Mouse (Mus musculus): ENCODE data around the gene Hist2h2bb.
"Not testable (repeated sequence)": the region's sequence is repeated elsewhere in the genome, so short reads cannot be mapped to it uniquely, and the experiment has no call there.

Gene Hist2h2bb

DNA sequence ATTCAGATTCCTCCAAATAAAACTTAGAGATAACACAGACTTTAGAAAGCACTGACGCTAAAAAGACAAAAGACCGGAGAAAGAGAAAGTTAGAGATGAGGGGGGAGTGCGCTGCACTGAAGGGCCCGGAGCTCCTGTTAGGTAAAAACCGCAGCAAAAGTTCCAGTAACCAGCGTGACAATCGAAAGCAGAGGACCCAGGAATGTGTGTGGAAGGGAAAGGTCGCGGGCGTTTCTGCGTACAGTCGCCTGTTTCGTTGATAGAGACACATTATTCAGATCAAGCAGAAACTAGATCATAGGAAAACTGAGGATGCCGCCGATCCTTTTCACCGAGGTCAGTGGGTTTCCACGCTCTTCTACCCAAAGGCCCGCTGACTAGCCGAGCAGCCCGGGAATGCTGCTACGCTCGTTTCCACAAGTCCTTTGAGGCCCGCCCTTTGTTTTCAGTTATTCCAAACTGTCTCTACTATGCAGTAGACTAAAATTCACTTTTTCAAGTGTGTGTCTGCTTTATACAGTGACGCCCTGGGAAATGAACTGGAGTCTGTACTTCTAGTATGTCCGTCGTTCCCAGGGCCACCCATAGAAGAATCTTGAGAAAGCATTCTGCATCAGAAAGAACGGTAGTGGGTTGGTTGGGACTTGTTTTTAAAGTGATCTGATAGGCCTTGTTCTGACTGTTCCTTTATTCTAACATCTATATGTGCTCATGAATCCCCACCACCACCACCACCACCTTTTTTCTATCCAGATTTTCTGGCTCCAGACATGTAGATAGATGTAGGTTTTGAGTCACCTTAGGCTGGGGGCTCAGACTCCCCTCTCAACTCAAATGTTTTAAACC lies 5.8 kb upstream of the Hist2h2bb start:
- no peak for DNase-seq (ENCODE audit: low read depth, low spot score)

DNA sequence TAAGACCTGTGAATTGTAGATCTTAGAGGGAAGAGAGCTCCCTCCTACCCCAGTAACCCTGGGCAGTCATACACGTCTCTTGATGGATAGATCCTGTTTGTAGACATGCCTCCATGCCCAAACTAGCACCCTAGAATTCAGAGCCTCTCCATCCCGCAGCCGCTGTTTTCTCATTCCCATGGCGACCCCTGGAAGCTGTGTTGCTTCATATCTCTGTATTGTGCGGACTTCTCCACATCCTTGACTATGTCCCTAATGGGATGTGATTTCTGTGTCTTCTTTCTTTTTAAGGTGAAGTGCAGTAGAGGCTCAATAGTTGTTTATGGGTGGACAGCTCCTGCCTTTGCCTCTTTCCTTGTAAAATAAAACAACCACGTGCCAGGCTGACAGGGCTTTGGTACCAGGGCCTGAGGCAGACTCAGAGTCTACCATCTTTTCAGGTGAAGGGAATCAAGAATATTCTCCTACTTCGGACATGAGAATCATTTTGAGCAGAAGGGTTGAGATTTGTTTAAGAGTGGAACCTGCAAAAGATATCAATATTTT lies 5.1 kb upstream of the Hist2h2bb start:
- DNase-seq (ENCODE audit: low read depth, low spot score), result no peak

DNA sequence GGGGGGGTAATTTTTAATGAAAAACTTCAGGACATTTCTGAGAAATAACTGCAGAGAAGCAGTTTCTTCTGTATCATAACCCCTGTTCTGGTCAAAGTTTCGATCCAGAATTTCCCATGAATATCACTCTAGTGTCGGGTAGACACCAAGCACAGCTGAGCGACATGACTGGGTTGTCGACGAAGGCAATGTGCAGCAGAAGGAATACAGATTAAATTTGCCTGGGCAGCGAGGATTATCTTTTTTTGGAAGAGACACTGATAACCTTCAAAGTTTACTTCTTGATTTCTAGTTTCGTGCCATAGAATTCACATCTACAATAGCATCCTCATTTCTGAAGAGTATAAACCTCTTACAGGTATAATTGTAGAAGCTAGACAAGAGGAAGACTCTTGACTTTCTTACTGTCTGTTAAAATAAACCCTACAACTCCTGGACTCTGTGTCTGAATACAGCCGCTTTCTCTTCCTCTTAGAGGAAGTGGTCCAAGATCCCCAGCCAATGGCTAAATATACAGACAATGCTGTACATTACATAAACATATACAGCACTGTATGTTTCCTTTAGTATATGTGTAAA lies 3.3 kb upstream of the Hist2h2bb start:
- no peak for DNase-seq (ENCODE audit: low read depth, low spot score)

DNA sequence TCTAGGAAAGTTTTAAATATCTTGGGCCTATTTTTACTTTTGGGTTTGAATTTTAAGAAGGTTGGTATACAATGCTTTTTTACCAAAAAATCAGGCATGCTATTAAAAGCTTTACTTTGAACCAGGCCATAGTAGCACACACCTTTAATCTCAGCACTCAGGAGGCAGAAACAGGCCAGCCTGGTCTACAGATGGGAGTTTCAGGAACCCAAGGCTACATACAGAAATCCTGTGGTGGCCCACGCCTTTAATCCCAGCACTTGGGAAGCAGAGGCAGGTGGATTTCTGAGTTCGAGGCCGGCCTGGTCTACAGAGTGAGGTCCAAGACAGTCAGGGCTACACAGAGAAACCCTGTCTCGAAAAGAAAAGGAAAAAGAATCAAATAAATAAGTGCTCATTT lies 2.0 kb upstream of the Hist2h2bb start:
- no peak for DNase-seq (ENCODE audit: low read depth, low spot score)

DNA sequence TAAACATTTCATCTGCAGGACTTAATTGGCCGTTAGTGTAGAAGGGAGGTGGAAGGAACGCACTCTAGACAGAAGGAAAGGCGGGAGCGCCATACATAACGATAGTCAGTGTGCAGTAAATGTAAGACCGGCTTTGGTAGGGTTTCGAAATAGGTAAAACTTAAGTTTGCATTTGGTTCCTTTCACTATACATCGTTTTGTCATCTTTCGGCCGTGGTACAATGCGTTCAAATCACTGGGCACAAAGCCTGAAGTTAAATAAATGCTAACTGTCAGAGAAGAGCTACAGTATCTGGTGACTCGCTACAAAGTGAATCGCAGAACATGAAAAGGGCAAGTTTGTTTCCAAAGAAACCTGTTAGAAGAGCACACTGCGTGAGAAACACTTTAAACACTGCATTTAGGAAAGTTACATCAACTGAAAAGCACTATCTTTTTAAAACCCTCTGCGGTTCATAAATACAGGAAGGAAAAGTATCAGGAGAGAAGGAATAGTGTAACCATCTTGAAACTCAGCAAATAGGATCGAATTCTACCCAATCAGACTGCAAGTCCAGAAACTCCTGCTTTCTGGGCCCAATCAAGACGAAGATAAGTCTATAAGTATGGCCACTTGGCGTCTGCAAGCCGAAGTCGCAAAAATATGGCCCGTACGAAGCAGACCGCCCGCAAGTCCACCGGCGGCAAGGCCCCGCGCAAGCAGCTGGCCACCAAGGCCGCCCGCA lies 1.3 kb upstream of the Hist2h2bb start, which contains the start of gene Hist2h3b:
Hist2h3b (plus strand) TSS at position 604 of the 725 bp plus-strand sequence.
- DNase-seq (ENCODE audit: low read depth, low spot score), result peak; percentile 83

DNA sequence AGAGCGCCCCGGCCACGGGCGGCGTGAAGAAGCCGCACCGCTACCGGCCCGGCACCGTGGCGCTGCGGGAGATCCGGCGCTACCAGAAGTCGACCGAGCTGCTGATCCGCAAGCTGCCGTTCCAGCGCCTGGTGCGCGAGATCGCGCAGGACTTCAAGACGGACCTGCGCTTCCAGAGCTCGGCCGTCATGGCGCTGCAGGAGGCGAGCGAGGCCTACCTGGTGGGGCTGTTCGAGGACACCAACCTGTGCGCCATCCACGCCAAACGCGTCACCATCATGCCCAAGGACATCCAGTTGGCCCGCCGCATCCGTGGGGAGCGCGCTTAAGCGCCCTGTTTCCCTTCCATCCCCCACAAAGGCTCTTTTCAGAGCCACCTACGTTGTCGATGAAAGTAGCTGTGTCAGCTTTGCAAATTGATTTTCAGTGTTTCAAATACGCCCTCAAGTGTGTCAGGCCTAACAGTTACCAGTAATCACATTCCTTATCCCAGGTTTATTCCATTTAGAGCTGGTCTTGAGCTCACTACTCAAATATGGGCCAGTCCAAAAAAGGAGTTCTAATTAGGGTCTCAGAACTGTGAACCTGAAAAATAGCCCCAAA lies 675 bp upstream of the Hist2h2bb start:
- DNase-seq (ENCODE audit: low read depth, low spot score), result peak; percentile 74

DNA sequence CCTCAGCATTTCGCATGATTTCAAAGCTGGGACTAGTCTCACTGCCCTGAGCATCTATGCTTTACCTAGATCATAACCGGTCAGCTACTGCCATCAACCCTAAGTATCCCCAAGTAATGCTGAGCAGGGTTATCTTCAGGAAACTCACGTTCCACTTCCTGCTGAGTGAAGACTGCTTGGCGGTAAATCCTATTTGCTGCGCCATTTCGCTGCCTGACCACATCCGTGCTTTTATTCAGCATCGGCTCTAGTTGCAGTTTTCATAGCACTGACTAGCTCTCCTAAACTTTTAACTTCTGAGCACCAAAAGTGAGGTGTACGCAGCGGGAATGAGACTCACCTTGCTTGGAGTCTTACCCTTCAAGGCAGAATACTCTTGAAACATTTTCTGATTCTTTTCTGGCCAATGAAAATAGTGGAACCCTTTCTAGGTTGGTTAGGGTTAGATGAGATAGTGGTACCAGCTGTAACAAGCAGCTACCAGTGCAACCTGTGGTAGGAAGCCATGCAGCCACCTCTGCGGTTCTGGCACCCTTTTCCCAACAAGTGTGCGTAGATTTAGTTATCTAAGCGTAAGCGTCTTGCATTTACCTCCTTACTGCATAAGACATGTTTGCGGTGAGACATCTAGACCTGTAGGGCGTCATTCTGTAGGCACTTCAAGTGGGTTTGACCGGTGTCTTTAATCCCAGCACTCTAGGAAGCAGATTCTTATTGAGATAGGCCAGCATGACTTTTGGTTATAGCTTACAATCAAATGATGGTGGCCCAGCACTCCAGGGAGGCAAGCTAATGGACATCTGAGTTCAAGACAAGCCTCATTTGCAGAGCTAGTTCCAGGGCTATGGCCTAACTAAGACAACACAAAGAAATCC lies 4.3 kb downstream of the Hist2h2bb start:
- DNase-seq (ENCODE audit: low read depth, low spot score), result peak; percentile 85

DNA sequence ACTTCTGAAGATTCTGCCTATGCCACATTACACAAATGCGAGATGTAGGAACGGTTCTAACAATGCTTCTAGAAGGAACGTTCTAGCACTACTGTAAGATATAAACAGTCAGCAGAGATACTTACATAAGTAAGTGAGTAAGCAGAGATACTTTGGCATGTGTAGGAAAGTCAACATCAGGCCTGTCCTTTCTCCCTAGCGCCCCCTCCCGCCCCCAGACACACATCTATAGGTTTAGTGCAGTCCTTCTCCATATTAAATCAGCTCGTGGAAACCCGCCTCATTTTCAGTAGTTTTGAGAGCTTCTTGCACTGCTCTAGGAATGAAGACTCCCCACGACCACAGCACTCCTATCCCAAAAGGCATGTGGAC lies 7.9 kb downstream of the Hist2h2bb start:
- peak; percentile 75 for DNase-seq (ENCODE audit: low read depth, low spot score)

DNA sequence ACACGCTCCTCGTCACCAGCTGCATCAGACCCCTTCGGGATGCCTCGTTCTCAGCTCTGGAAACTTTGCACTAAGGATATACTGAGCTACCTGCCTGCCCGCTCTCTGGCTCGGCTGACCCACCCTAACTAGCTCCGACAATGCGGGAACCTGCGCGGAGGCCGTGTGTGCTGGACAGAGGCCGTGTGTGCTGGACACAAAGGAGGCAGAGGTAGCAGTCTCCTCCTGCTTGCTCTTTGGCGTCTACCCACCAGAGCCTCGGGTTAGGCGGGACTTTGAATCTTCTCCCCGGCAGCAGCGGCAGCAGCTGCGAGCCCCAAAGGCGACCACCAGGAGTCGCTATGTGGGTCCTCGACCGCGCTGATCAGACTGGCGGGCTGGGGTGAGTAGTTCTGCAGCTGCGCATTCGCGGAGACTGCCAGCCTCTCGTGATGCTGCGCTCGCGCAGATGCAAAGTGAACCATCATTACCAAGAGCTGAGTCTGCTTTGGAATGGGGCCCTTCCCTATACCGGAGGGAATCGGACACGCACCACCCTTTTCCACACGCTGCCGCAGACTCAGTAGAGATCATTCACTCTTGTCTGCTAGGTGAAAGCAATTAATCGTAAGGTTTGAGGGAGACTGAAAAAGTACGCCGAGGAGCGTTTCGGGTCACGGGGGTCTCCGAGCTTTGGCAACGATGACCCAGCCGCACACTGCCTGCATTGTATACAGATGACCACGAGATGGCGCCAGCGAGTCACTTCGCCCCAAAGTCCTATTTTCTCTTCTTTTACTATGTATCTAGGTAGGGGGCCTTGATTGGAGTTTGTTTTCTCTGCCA lies 8.5 kb downstream of the Hist2h2bb start:
- peak; percentile 96 for DNase-seq (ENCODE audit: low read depth, low spot score)

DNA sequence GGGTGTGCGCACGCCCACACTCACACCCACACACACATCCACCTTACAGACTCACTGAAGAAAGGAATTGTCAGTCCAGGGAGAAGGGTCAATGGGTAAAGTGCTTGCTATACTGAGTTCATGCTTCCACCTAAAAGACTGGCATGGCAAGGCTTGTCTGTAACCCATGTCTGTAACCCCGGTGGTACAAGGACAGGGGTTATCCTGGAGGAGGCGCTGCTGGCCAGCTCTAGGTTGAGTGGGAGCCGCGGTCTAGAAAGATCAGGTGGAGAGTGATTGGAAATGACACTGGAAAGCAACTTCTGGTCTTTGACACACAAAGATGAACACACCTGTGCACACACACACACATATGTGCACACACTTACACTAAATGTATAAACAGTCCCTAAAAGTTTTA lies 11.1 kb downstream of the Hist2h2bb start:
- DNase-seq (ENCODE audit: low read depth, low spot score), result no peak

DNA sequence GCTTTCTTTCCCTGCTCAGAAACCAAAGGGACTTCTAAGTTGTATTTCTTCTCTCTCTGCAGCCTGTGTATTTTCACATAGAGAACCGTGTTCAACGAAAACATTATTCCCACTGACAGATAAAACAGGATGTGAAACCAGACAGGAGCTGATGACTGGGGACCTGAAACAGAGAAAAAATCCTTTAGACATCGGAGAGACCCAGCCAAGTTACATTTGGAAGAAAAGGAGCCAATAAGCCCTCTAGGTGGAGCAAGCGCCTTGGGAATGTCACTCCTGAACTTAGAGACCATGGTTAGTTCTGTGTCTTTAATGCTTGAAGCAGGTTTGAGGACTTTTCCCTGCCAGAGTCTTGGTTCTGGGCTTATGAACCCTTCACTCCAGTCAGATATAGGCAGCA lies 14.9 kb downstream of the Hist2h2bb start:
- no peak for DNase-seq (ENCODE audit: low read depth, low spot score)

DNA sequence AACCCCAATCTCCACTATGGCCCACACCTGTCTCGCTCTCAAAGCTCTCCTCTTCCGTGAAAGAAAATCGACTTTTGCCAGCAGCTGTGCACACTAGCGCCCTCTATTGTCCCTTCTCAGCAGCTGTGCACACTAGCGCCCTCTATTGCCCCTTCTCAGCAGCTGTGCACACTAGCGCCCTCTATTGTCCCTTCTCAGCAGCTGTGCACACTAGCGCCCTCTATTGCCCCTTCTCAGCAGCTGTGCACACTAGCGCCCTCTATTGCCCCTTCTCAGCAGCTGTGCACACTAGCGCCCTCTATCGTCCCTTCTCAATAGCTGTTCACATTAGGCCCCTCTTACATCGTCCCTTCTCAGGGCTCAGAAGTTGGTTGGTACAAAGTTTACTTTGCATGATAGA lies 17.8 kb downstream of the Hist2h2bb start:
- DNase-seq (ENCODE audit: low read depth, low spot score), result not testable (repeated sequence)

DNA sequence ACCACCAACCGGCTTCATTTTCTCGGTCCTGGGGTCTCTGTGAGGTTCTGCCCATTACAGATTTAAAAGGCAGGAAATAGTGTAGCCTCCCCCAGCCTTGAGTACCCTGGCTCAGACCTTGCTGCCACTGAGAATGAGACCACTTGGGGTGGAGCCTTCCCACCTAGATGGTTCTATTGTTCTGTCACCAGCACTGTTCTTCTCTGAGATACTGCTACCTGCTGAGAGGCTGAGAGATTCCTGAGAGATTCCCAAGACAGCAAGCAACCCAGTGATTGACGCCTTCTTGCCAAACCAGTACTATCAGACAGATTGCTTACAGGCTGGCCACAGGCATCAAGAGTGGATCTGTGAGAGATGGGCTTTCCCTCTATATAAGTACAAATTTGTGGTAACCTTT lies 19.6 kb downstream of the Hist2h2bb start:
- DNase-seq (ENCODE audit: low read depth, low spot score), result no peak

DNA sequence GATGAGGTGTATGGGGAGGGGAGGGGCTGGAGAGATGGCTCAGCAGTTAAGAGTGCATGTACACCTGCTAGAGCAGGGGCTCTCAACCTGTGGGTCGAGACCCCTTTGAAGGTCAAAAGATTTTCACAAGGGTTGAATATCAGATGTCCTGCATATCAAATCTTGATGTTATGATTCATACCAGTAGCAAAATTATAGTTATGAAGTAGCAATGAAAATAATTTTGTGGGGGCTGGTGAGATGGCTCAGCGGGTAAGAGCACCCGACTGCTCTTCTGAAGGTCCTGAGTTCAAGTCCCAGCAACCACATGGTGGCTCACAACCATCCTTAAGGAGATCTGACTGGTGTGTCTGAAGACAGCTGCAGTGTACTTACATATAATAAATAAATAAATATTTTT lies 21.2 kb downstream of the Hist2h2bb start:
- not testable (repeated sequence) for DNase-seq (ENCODE audit: low read depth, low spot score)

DNA sequence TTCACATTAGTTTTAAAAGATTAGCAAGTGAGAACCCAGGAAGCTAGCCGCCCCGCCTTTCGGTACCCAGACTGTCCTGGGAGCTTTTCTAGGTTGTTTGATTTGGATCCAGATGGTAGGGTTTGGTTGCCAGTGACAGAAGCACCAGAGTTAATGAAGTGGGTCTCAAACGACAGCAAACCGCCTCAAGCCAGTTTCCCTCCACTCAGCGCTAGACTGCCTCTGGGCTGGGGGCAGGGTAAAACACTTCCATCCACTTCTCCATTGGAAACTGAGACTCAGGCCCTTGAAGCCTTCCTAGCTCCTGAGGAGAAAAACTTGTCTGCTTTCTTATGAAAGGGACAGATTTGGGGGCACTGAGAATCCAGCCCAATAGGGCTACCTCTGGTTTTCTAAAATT lies 23.1 kb downstream of the Hist2h2bb start:
- no peak for DNase-seq (ENCODE audit: low read depth, low spot score)

DNA sequence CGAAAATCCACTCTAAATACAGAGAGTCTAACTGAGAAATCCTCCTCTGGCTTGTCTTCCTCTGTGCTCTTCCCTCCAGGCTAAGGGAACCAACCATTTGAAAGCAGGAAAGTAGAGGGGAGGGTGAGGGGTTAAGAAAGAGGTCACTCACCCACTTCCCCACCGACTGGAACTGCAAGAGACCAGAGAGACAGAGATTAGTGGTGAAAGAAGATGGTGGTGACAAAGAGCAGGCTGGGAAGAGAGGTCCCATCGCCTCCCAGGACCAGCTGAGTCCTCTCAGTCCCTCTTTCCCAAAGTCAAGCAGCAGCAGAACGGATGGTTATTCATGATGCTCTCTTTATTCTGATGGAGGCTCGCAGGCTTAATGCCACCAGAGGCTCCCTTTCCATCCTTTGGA lies 23.8 kb downstream of the Hist2h2bb start:
- DNase-seq (ENCODE audit: low read depth, low spot score), result no peak

DNA sequence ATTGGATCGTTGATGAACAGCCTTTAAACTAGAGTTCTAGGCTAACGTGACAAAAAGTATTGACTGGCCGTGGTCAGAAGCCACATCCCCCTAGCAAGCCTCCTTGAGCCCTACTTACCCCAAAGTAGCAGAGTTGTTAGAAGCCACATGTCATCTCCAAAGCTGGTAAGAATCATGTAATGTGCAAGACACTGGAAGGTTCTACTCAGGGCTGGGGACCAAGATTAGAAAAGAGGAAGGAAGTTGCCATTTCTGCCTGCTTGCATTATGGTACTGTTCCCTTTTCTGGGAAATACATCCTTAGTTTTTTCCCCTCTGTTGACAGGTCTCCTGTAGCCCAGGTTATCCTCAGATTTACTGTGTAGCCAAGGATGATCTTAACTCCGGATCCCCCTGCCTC lies 24.2 kb downstream of the Hist2h2bb start, which contains the start of gene Fcgr1:
Fcgr1 (minus strand) TSS at position 183 of the 400 bp plus-strand sequence.
- DNase-seq (ENCODE audit: low read depth, low spot score), result no peak

DNA sequence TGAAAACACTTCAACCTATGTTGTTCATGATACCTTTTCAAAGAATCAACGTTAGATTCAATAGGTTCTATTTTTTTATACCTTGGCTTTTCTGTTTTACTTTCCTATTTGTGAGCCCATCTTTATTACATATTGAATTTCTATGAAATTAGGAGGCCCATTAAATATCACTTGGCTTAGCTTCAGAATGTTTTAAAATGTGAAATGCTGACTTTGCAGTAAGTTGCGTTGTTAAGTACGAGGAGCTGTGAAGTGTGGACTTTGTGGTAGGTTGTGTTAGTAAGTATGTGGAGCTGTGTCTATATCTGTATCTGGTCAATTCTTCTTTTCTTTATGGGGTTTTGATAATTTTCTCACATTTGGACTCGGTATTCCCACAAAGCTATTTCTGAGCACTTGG lies 28.8 kb downstream of the Hist2h2bb start:
- no peak for DNase-seq (ENCODE audit: low read depth, low spot score)

DNA sequence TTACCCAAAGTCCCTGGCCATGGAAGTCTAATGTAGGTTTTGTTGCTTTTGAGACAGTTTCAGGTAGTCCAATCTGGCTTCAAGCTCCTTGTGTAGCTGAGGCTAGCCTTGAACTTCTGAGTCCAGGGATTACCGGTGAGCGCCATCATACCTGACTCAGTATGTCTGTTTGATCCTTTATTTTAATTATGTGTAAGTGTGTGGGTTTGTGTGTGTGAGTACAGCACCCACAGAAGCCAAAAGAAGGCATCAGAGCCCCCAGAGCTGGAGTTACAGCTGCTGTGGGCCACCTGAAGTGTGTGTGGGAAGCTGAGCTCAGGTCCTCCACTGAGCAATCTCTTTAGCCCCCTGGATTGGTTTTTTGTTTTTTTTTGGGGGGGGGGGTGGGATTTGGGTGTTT lies 30.0 kb downstream of the Hist2h2bb start:
- no peak for DNase-seq (ENCODE audit: low read depth, low spot score)
